Mouse (Mus musculus) neutrophil, adult 59 days (primary cell): ENCODE data around the gene Vps13c. TPM values are rescaled to one million over a fixed set of nuclear protein-coding genes. Genes with fewer than 3 reads are reported as not detected.

Source experiments
- total RNA-seq, 2 experiments: library from RNA; stranded (reverse); gene quantifications; 1 replicate in 1 of 2; 2 replicates in 1 of 2; pipeline ENCODE4 v1.2.4; 2023

Vps13c gene
- total RNA-seq: 10 to 100 TPM; 64.1 to 82.8 TPM

DNA sequence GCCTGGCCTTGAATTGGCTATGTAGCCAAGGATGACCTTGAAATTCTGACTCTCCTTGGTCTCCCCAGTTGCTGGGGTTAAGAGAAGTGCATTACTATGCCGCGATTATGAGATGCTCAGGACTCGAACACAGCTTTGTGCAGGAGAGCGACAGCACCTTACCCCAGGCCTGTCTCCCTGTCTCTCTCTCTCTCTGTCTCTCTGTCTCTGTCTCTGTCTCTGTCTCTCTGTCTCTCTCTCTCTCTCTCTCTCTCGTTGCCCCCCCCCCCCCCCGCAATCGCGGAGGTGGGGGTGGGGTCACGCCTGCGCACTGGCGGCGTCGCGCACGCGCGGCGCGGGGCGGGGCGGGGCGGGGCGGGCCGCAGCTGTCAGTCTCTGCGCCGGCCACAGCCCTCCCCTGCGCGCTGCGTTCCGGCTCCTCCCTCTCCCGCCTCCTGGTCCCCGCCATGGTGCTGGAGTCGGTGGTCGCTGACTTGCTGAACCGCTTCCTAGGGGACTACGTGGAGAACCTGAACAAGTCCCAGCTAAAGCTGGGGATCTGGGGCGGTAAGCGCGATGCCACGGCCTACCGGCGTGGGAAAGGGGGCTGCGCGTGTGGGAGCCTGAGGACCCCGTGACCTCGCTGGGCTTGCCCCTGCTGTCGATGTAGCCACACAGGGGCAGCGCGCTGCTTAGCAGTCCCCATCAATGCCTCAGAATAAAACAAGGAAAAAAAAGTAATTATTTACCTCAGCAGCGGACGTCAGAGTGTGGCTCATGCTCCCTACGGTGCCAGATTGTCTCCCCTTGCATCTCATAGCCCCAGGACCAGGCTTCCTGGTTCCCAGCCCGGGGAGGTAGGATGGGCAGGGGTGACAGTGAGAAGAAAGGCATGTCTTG is at the start of gene Vps13c:
Gene Vps13c, plus strand, starts transcription at position 416 of the 879 bp plus-strand sequence.

DNA sequence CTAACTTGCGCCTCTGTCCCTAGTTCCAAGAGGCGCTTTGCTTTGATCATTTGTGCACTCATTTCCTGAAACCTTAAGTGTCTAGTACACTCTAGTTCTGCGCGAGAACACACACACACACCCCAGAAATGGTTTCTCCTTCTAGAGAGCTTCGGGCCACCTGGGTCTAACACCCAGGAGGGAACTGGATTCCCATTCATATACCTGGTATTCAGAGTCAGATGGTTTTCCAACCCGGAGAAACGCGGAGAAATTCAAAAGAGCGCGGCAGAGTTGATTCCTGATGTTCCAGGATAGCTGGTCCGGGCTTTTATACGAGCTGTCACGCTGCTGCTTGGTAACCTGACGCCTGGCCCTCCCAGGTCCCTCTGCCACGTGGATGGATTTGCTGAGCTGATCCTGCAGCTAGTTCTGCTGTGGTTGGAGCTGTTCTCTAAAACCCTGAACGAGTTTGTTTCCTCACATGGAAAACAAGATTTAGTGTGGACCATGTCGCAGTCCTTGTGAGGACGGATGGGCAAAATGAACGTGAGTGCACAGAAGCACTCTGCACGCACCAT is 8.1 kb upstream of the Vps13c start, which contains the start of gene C2cd4a:
Gene C2cd4a, minus strand, starts transcription at position 285 of the 560 bp plus-strand sequence.

Other genes with a start within 250 kb of the Vps13c start
- gene C2cd4b, start 81.0 kb upstream of the Vps13c start, total RNA-seq: not detected
- gene C2cd4a, start 8.1 kb upstream of the Vps13c start, total RNA-seq: not detected